Mouse (Mus musculus) C2C12 (cell line): ENCODE measurements at regions not wholly inside any gene's neighbourhood (a gene's known extent, or its start where the extent isn't known, plus 50 kb on each side); places are given as distances from the start of the nearest gene placed in this dataset.

Source experiments
- H3K27me3 ChIP-seq: one replicate; pipeline ENCODE4 v1.6.1; 2011; ENCODE audit not compliant: control insufficient read depth, insufficient read depth, insufficient read length
- H3K36me3 ChIP-seq: one replicate; pipeline ENCODE4 v1.6.1; 2011; ENCODE audit not compliant: control insufficient read depth, insufficient read depth
- H3K4me3 ChIP-seq: one replicate; pipeline ENCODE4 v1.5.1; 2011; ENCODE audit warnings: mild to moderate bottlenecking, control low read depth; ENCODE audit not compliant: poor library complexity, insufficient read depth, severe bottlenecking
- H3K79me2 ChIP-seq: one replicate; pipeline ENCODE4 v1.6.1; 2011; ENCODE audit not compliant: control insufficient read depth, insufficient read depth
- H3K79me3 ChIP-seq: one replicate; pipeline ENCODE4 v1.6.1; 2011; ENCODE audit warnings: low read depth, control low read depth
- H3ac ChIP-seq: one replicate; pipeline ENCODE3; 2011; ENCODE audit warnings: low read depth; ENCODE audit not compliant: control insufficient read depth, insufficient read length
- CEBPB ChIP-seq: IDR thresholded peaks from one replicate; pipeline ENCODE4 v1.6.1; 2011; ENCODE audit warnings: low read depth, mild to moderate bottlenecking, control low read depth, moderate library complexity
- CTCF ChIP-seq: IDR thresholded peaks from one replicate; pipeline ENCODE4 v1.5.1; 2011; ENCODE audit not compliant: control insufficient read depth, insufficient read depth, insufficient read length
- FOSL1 ChIP-seq: IDR thresholded peaks from one replicate; pipeline ENCODE4 v1.8.0; 2011; ENCODE audit warnings: mild to moderate bottlenecking, low read length; ENCODE audit not compliant: poor library complexity, insufficient read depth, severe bottlenecking
- MAX ChIP-seq: IDR thresholded peaks from one replicate; pipeline ENCODE4 v1.6.1; 2011; ENCODE audit warnings: mild to moderate bottlenecking, control low read depth
- MYOD1 ChIP-seq: IDR thresholded peaks from one replicate; pipeline ENCODE4 v1.6.1; 2011; ENCODE audit warnings: low read depth; ENCODE audit not compliant: control insufficient read depth, insufficient read length
- MYOG ChIP-seq: IDR thresholded peaks from one replicate; pipeline ENCODE4 v1.6.1; 2011; ENCODE audit not compliant: control insufficient read depth, insufficient read length; ENCODE audit errors: extremely low read depth
- USF1 ChIP-seq: IDR thresholded peaks from one replicate; pipeline ENCODE4 v1.6.1; 2011; ENCODE audit warnings: low read depth, mild to moderate bottlenecking, control low read depth, moderate library complexity

DNA sequence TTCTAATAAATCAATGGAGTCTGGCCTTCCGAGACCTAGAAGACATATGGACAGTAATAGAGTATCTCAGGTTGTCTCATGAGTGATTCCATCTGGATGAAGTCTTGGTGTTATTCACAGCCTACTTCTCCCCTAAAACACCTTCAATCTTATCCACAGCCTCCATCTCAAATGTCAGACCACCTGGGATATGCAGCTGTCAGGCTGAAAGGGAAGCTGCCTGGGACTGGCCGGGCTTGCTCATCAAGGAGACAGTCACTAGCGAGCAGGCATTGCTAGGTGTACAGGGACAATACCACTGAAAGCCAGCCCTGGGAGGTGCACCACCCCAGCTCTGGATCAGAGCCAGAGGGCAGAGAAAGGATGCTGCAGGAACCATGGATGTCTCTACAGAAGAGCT lies 676.4 kb upstream of the Zeb2 start:
- H3K79me3 ChIP-seq: no peaks in the 10 kb centered on the region
- H3K27me3 ChIP-seq: no peaks in the 10 kb centered on the region
- H3K36me3 ChIP-seq: no peaks in the 10 kb centered on the region
- TF ChIP-seq MYOG (no peak), CTCF (no peak), USF1 (no peak), FOSL1 (no peak), MYOD1 (no peak), CEBPB (no peak), MAX (no peak)
- no peak overlapping the region for H3K4me3 ChIP-seq
- no peaks in the 10 kb centered on the region for H3K79me2 ChIP-seq
- H3ac ChIP-seq: no peak overlapping the region

DNA sequence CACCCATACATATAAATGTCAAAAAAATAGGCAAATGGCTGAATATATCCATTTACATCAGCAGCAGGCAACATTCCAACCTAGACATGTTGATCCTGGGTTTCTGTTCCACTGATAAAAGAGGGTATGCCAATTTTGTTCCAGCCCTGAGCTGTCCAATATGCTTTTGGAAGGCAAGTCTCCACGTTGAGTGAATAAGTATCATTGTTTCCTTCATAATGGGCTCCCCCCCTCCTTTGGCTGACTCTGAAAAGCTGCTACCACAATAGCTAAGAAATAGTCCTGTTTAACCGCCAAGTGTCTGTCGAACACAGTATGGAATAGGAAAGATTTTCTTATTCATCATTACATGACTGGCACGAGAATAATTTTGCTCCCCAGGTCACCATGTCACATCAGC lies 672.5 kb upstream of the Zeb2 start:
- no peaks in the 10 kb centered on the region for H3K36me3 ChIP-seq
- no peaks in the 10 kb centered on the region for H3K79me2 ChIP-seq
- H3ac ChIP-seq: no peak overlapping the region
- H3K79me3 ChIP-seq: no peaks in the 10 kb centered on the region
- no peaks in the 10 kb centered on the region for H3K27me3 ChIP-seq
- no peak overlapping the region for H3K4me3 ChIP-seq
- TF ChIP-seq MAX: no peak
- TF ChIP-seq MYOG: no peak
- no peak for TF ChIP-seq MYOD1
- no peak for TF ChIP-seq CTCF
- TF ChIP-seq FOSL1: no peak
- TF ChIP-seq USF1: no peak
- TF ChIP-seq CEBPB: no peak

DNA sequence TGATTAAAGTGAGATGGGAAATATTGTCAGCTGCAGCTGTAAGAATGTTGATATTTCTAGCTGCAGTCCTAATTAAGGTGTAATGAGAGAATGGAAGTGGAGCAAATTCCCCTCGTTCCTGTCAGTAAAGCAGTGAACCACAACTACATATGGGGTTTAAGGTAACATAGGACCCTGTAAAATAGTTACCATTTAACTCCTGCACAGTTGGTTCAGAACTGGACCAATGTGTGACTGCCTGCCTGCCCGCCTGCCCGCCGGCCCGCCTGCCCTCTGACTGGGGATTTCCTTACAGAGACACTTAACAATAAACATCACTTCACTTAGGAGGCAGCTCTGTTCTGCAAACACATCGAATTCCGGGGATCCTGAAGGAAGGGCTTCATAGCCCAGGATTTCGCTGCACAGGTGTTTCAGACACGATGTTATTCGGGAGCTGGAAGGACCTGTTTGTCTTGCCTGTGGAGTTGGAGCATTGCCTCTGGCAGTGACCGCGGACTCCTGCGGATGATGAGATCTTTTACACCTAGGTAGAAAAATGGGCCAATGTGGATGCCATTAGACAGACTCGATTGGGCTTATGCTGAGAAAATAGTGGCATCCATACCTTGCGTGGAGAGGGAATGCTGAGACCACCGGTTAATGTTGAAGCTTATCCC lies 670.7 kb upstream of the Zeb2 start:
- no peaks in the 10 kb centered on the region for H3K79me3 ChIP-seq
- H3K36me3 ChIP-seq: no peaks in the 10 kb centered on the region
- no peak overlapping the region for H3K4me3 ChIP-seq
- H3K27me3 ChIP-seq: no peaks in the 10 kb centered on the region
- TF ChIP-seq MYOG (no peak), USF1 (no peak), MYOD1 (no peak), CEBPB (no peak), CTCF (no peak), MAX (no peak), FOSL1 (no peak)
- H3K79me2 ChIP-seq: no peaks in the 10 kb centered on the region
- H3ac ChIP-seq: no peak overlapping the region

DNA sequence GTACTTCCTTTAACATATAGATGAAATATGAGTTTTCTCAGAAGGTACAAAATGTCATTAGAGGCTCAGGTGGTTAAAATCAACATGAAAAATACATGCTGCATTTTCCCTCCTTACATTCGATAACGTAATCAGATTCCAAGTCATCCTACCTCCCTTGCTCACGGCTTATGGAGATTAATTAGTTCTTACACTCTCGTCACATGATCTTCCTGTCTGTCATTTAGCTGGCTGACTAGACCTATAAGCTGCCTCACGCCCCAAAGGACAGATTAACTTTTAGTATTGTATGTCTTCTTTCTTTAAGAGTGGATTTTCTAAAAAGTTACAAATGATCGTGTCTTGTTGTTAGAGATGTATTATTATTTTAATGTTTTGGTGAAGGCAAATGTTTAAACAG lies 669.6 kb upstream of the Zeb2 start:
- Histone ChIP-seq H3ac (no peak overlapping the region), H3K79me3 (no peaks in the 10 kb centered on the region), H3K79me2 (no peaks in the 10 kb centered on the region), H3K27me3 (no peaks in the 10 kb centered on the region), H3K36me3 (no peaks in the 10 kb centered on the region), H3K4me3 (no peak overlapping the region)
- TF ChIP-seq USF1 (no peak), CTCF (no peak), MYOD1 (no peak)

DNA sequence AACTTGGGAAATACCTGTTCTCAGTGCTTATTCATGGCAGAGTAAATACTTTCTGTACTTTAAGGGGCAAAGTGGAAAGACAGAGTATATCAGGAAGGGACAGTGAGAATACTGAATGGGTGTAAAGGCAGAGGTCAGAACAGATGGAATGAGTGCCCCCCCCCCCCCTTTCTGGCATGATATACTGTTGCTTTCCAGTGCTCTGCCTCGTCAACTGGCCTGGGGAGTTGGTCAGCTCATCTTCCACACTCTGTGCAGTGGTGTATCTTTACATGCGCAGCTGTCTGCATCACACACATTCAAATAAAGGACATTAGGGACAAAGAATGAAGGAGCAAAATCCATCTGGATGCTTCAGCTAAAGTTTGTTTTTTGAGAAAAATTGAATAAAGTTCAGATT lies 668.5 kb upstream of the Zeb2 start:
- H3K27me3 ChIP-seq: no peaks in the 10 kb centered on the region
- TF ChIP-seq FOSL1: no peak
- TF ChIP-seq CTCF: no peak

DNA sequence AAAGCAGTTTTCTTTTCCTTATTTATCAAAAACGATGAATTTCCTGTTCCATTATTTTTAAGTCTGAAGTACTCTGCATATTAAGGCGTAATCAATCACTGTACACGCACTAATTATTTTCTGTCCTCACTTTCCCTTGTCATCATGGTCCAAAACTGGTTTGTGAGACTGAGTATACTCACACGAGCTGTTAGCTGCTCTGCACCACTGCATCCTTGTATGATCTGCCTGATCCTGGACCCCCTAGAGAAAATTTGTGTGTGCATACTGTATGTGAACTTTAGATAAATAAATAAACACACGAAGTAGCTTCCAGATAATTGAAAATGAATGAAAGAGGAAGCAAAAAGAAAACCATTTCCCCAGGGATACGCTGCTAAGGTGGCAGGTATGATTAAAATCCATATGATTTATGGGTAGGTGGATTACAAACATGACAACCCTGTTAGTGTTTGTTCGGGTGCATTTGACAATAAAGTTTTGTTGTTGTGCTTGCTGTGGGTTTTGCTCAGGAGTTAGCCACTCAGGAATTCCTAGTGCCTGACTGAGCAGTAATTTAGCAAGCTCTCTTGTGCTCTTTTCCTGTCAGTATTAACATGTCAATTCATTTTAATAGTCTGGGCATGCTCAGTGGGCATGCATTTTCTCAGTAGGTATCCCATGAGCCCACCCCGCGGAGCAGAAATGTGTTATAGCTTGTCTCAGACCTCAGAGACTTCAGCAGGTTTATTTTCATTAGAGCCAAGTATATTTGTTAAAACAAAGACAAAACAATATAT lies 666.6 kb upstream of the Zeb2 start:
- Histone ChIP-seq H3ac (no peak overlapping the region), H3K4me3 (no peak overlapping the region), H3K79me3 (no peaks in the 10 kb centered on the region), H3K79me2 (no peaks in the 10 kb centered on the region), H3K36me3 (no peaks in the 10 kb centered on the region), H3K27me3 (no peaks in the 10 kb centered on the region)
- TF ChIP-seq MAX (no peak), FOSL1 (no peak), MYOD1 (no peak), CTCF (no peak)

More for the DNA sequence above, 668.5 kb upstream of the Zeb2 start:
- H3K79me2 ChIP-seq: no peaks in the 10 kb centered on the region
- no peak overlapping the region for H3K4me3 ChIP-seq
- H3K36me3 ChIP-seq: no peaks in the 10 kb centered on the region
- no peak overlapping the region for H3ac ChIP-seq
- H3K79me3 ChIP-seq: no peaks in the 10 kb centered on the region
